Mouse (Mus musculus) natural killer cell, adult 2 months (primary cell): Measurements from ENCODE around the gene Wnk4.

Experiments used
- DNase-seq, 2 experiments: peaks; one replicate each; pipeline ENCODE4 v3.0.0; 2022; ENCODE audit warnings: low spot score in 2 of 2

The Wnk4 gene

GRCm38 (mm10) chr11:101275309-101275708, 14.9 kb downstream of the Wnk4 start:
- DNase-seq = no peak

GRCm38 (mm10) chr11:101276319-101277070, 16.1 kb downstream of the Wnk4 start:
- no peak for DNase-seq

- no peak for DNase-seq
Observed at GRCm38 (mm10) chr11:101277381-101278222, 17.2 kb downstream of the Wnk4 start.

DNA sequence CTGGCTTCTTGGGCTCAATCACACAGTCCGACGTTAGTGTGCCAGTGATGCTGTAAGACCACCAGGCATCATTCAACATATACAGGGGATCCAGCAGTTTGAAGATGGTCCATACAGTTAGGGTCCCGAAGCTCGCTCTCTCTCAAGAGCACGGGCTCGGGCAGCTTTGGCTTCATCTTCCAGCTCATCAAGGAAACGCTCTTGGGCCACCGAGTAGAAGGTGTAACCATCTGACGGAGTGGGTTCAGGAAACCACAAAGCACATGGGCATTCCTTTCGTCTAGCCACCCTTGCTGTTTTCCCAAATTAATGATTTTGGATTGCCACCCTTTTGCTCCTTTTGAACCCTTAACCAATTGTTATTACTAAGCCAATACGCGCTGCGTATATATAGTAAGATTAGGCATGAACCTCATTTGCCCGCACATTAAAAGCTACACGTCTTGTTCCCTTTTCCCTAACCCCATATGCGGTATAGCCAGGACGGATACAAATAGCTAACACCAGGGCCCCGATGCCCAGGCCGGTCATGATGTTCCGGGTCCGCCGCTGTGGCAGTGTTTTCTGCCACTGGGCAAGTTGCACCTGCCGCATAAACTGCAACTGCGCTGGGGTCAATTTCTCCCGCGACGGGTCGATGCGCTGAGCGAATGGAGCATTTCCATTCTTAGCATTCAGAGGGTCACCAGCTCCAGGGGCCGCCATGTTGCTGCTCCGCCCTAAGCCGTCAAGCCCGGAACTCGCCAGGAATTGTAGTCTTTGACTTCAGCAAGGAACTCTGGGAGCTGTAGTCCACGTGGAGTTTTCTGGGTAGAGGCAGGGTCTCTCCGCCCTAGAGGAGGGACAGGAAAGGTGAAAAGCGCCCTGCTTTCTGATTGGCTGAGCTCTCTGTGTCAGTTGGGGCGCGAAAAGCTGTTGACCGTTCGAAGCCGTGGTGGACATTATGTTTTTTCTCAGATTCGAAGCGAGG, 18.1 kb downstream of the Wnk4 start, which contains the start of the genes Cntd1 and Coa3:
Gene Cntd1 (plus strand): TSS at position 790 of the 970 bp plus-strand sequence.
Gene Coa3 (minus strand): TSS at position 892 of the 970 bp plus-strand sequence.
- peak; percentile 53 to 69 for DNase-seq

DNA sequence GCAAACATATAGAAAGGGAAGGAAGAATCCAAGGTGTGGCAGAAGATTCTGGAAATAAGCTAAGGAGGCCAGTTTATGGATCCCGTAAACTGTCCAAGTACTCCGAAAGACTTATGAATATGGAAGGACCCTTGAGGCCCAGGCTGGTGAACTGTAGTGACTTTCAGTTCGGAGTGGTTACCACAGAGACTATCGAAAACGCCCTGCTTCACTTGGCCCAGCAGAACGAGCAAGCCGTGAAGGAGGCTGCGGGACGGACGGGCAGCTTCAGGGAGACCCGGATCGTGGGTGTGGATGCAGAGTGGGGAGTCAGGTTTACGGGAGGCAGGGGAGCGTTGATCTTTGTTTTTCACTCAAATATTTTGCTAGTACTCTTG, 18.8 kb downstream of the Wnk4 start:
- no peak for DNase-seq

DNA sequence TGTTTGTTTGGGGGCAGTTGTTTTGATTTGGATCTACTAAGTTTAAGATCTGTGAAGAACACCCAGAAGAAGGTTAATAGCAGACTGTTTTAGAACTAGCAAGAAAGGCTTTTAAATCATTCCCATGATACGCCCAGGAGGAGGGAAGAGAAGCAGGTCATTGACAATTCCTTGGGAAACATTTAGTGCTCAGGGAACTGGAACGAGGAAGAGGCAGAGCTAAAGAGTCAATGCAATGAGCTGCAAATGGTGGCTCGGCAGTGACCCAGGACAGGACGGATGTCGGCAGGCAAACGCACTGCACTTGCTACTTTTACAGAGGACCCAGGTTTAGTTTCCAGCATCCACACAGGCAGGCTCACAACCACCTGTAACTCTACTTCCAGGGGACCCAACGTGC, 20.5 kb downstream of the Wnk4 start:
- DNase-seq = no peak

DNA sequence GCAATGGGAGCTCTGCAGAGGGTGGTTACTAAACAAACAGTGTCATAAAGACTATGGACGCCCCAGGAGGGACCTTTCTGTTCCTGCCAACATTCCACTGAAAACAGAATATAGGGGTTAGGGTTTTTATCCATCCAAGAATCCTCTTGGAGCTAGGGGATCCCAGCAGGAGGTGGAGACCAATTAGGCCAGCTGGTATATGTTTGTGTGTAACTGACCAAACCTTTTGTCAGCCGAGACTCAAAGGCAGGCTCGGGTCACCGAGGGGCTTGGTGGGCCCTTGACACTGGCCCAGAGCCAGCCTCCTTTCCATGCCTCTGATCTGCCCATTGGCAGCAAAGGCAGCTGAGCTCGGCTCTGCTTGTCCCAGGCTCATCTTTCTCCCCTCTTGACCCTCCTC, 22.5 kb downstream of the Wnk4 start:
- no peak for DNase-seq

- DNase-seq = no peak
Observed at GRCm38 (mm10) chr11:101283805-101284204, 23.4 kb downstream of the Wnk4 start.

DNA sequence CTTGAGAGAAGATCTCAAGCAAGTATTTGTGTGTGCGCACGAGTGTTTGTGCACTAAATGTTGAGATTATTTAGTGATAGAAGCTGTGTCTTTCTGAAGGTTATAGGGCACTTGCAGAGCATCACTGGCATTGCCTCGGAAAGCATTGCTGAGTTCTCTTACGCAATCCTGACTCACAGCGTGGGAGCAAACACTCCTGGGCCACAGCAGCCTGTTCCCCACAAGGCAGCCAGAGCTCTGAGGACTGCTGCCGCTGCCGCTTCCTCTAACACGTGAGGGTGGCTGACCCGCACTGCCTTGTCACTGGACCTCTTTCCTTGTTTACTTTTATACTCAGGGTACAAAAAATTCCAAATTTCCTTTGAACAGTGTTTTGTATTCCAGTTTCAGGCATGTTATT, 26.9 kb downstream of the Wnk4 start:
- DNase-seq = no peak

DNA sequence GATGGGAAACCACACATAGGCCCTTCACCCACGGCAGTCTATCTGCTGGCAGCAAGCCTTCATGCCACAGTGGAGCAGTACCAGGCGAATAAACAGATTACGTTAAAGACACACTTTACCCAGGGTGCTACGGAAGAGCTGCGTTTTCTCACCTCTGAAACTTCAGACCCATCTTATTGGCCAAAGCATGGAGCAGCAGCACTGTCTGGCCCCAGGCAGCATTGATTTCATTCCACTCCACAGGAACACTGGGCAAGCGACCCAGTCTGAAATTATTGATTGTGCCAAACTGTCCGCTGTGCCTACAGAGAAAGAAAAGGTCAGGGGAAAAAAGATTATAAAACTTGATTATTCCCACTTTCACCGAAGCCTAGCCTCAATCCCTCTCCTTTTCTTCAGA, 30.9 kb downstream of the Wnk4 start:
- no peak for DNase-seq

- no peak for DNase-seq
Observed at GRCm38 (mm10) chr11:101295191-101295590, 34.8 kb downstream of the Wnk4 start.

DNA sequence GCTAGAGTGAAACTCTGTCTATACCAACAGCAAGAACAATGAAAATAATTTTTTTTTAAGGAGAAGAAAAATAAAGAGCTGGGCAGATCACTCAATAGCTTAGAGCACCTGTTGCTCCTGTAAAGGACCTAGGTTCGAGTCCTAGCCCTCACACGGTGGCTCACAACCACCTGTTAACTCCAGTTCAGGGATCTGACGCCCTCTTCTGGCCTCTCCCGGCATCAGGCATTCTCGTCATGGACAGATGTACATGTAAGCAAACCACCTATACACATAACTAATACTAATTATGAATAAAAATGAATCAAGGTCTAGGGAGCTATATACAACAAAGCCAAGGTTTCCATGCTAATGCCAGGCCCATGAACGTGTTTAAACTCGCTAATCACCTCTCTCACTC, 40.5 kb downstream of the Wnk4 start:
- DNase-seq = no peak

GRCm38 (mm10) chr11:101301299-101302003, 41.1 kb downstream of the Wnk4 start:
- DNase-seq = no peak

GRCm38 (mm10) chr11:101302004-101302798, 41.8 kb downstream of the Wnk4 start, which contains the start of gene Becn1:
Gene Becn1, minus strand, starts transcription at chr11:101302286.
- peak; percentile 92 to 95 for DNase-seq

GRCm38 (mm10) chr11:101307744-101308143, 47.4 kb downstream of the Wnk4 start:
- DNase-seq = no peak

DNA sequence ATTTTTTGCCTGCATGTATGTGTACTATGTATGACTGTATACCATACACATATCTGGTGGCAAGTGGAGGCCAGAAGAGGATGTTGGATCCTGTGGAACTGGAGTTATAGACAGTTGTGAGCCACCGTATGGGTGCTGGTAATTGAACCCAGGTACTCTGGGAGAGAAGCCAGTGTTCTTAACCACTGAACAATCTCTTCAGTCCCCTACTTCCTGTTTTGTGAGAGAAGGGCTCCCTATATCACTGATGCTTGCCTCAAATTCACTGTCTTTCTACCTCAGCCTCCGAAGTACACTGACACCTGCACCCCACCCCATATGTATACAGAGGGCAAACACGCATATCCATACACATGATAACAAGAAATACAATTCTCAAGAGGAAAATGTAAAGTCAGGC, 50.7 kb downstream of the Wnk4 start:
- no peak for DNase-seq

GRCm38 (mm10) chr11:101312150-101312549, 51.8 kb downstream of the Wnk4 start:
- DNase-seq = no peak

GRCm38 (mm10) chr11:101314567-101314966, 54.2 kb downstream of the Wnk4 start:
- DNase-seq = no peak

DNA sequence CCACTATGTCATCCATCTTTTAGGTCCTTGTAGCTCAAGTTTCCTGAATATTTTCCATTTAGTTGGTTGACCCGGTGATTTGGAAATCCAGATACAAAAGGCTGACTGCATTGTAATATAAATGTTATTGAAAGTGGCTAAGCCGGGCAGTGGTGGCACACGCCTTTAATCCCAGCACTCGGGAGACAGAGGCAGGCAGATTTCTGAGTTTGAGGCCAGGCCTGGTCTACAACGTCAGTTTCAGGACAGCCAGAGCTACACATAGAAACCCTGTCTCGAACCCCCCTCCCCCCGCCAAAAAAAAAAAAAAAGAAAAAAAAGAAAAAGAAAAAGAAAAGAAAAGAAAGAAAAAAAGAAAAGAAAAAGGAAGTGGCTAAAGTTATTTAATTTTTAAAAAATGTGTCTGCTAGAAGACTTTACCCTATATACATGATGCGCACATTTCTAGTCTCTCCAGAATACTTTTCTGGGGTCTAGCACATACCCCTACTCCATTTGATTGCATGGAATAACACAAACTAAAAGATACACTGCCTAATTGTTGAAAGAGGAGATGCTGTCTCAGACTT, 54.8 kb downstream of the Wnk4 start:
- no peak for DNase-seq
